ENCODE assay signal across 12 mouse cellular contexts in genomic region chr14:64594811-64595522, GRCm38 (mm10).
A peak's percentile ranks its signal among the peaks of the same experiment; 100 is the strongest.
DNase-seq lines count a peak whose midpoint lies in the region; ATAC-seq lines count a peak whose summit lies in the region.
"Had no signal": no experiment of that assay in that cellular context is flagged by ENCODE, and none has a peak within 500 bp of the region (broad histone marks: within the 10 kb centered on the region; RNA-seq: fewer than 3 reads in every experiment).

No protein-coding gene starts in this region.

- peak overlapping the region; percentile 96 for H3K4me2 ChIP-seq in forebrain, embryonic 14.5 days (ENCODE audit: low read length)
- peak overlapping the region; percentile 98 for H3K4me2 ChIP-seq in midbrain, embryonic 13.5 days (replicated peaks)
- H3K4me2 ChIP-seq: limb, embryonic 12.5 days had no signal

- ATAC-seq in forebrain, embryonic 14.5 days, result peak; percentile 16
- ATAC-seq in midbrain, embryonic 13.5 days, result peak; percentile 57

- no peak overlapping the region for H3K4me3 ChIP-seq in forebrain, embryonic 14.5 days (ENCODE audit: low read depth, low read length)
- peak overlapping the region; percentile 91; the same call in 1 of the 2 replicates for H3K4me3 ChIP-seq in midbrain, embryonic 13.5 days (replicated peaks)
- H3K4me3 ChIP-seq: limb, embryonic 12.5 days had no signal

- H3K36me3 ChIP-seq in forebrain, embryonic 14.5 days (ENCODE audit: control insufficient read depth, insufficient read depth, low read length), result peaks cover 36% of the 10 kb centered on the region
- H3K36me3 ChIP-seq in midbrain, embryonic 13.5 days, result peaks cover 26% of the 10 kb centered on the region
- H3K36me3 ChIP-seq: limb, embryonic 12.5 days had no signal

- peak overlapping the region; percentile 99 for H3K9ac ChIP-seq in forebrain, embryonic 14.5 days (ENCODE audit: low read length)
- peak overlapping the region; percentile 100 for H3K9ac ChIP-seq in midbrain, embryonic 13.5 days (replicated peaks)
- H3K9ac ChIP-seq: limb, embryonic 12.5 days had no signal

- DNase-seq in ES-CJ7 (ENCODE audit: low read depth, low spot score) (peak; percentile 98), ZHBTc4 (ENCODE audit: low read depth, low spot score) (peak; percentile 58)
- peak; percentile 62 for DNase-seq in forebrain, embryonic 14.5 days (ENCODE audit: low spot score)
- DNase-seq in thymus, postnatal 10 days (ENCODE audit: low spot score in 2 of 2), result no peak
- no peak for DNase-seq in embryo, embryonic 10 days (ENCODE audit: low spot score)
- DNase-seq in heart, postnatal 10 days, result no peak
- DNase-seq: adrenal gland, postnatal 25 days; heart, postnatal 36 days; kidney, postnatal 25 days; lung, postnatal 14 days had no signal

- peak overlapping the region; percentile 100 for H3K27ac ChIP-seq in forebrain, embryonic 14.5 days (ENCODE audit: low read depth, low read length)
- peak overlapping the region; percentile 100 for H3K27ac ChIP-seq in midbrain, embryonic 13.5 days
- H3K27ac ChIP-seq: limb, embryonic 12.5 days had no signal

- intact Hi-C loops in heart, postnatal 10 days (cut with DNase I), result no loop called here

- peaks cover 36% of the 10 kb centered on the region for H3K4me1 ChIP-seq in forebrain, embryonic 14.5 days (ENCODE audit: control insufficient read depth, insufficient read depth, low read length)
- peaks cover 76% of the 10 kb centered on the region for H3K4me1 ChIP-seq in midbrain, embryonic 13.5 days (replicated peaks)

- no peaks in the 10 kb centered on the region for H3K9me3 ChIP-seq in forebrain, embryonic 14.5 days (replicated peaks; ENCODE audit: control insufficient read depth, low read length)
- H3K9me3 ChIP-seq in midbrain, embryonic 13.5 days, result no peaks in the 10 kb centered on the region
- H3K9me3 ChIP-seq: limb, embryonic 12.5 days had no signal

- no peaks in the 10 kb centered on the region for H3K27me3 ChIP-seq in forebrain, embryonic 14.5 days (replicated peaks; ENCODE audit: control insufficient read depth, insufficient read depth, low read length)
- H3K27me3 ChIP-seq in midbrain, embryonic 13.5 days, result no peaks in the 10 kb centered on the region

- WGBS in forebrain, embryonic 14.5 days, result 32% methylated on average over 10 of the region's 10 CpGs
- 28% methylated on average over 10 of the region's 10 CpGs for WGBS in midbrain, embryonic 13.5 days

Comparison
In these comparisons a context has a peak if more than half of its experiments do, and no peak if none do; other contexts are left out.
1. DNase-seq: peak in ES-CJ7 (single experiment), ZHBTc4 (single experiment) and forebrain, embryonic 14.5 days (single experiment); none in thymus, postnatal 10 days (0 of 2), embryo, embryonic 10 days (single experiment) and heart, postnatal 10 days (0 of 2).